Mouse (Mus musculus): ENCODE data around the gene Itga11.
"Not testable (repeated sequence)": the region's sequence is repeated elsewhere in the genome, so short reads cannot be mapped to it uniquely, and the experiment has no call there.

The Itga11 gene

DNA sequence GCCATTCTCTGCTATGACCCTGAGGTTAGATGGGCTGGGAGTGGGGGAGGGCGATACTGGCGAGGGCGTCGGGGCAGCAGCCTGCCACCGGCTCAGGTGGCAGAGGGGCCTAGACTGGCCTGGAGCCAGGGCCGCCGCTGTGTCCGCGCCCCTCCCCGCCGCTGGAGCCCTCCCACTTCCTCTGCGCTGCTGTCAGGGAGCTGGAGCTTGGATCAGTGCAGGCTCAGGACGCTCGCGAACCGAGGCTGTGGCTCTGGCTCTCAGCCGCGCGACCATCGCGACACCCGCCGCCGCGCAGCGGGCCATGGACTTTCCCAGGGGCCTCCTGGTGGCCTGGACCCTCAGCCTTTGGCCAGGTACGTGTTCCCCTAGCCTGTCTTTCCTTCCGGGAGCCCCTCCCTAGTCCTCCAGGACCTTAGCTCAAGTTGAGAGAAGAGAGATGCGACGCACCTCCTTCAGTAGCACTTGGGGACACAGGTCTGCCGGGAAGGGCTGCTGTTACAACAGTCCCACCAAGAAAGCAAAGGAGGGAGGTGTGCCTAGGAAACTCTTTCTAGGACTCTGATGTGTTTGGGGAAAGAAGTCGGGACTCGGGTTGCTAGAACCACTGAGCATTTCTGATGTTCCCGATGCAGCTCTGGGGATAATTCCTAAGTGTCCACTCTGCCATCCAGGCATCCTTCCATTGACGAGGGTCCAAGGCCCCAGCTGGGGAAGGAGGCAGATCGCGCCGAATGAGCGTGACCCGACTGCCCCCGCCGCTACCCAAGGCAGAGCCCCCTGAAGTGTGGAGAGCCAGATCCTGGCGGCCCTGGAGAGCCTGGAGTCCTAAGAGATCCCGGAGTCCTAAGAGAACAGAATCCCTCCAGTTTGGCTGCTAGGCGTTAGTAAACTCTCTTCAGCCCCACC is at the start of gene Itga11:
Itga11 (plus strand) TSS at position 186 of the 909 bp plus-strand sequence.
- DNase-seq (ENCODE audit: low read depth, low spot score) = no peak

- DNase-seq (ENCODE audit: low read depth, low spot score) = peak; percentile 40
Observed at GRCm38 (mm10) chr9:62630631-62631240, 46.9 kb upstream of the Itga11 start.

GRCm38 (mm10) chr9:62632392-62632791 is 45.2 kb upstream of the Itga11 start:
- no peak for DNase-seq (ENCODE audit: low read depth, low spot score)

DNA sequence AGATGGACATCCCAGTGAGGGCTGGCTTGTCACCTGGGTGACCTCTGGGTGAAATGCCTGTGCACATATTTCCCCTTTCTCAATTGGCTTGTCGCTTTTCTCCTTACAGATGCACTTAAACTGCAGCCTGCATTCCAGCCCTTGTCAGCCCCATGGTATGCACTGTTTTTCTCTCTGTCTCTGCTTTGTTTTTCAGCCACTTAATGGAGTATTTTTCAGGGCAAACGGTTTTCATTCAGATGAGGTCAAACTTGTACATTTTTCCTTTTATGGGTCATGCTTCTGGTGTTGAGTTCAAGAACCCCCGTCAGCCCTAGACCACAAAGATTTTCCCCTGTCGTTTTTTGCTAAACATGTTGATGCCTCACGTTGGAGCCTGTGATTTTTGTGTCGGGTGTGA is 39.6 kb upstream of the Itga11 start:
- DNase-seq (ENCODE audit: low read depth, low spot score) = no peak

DNA sequence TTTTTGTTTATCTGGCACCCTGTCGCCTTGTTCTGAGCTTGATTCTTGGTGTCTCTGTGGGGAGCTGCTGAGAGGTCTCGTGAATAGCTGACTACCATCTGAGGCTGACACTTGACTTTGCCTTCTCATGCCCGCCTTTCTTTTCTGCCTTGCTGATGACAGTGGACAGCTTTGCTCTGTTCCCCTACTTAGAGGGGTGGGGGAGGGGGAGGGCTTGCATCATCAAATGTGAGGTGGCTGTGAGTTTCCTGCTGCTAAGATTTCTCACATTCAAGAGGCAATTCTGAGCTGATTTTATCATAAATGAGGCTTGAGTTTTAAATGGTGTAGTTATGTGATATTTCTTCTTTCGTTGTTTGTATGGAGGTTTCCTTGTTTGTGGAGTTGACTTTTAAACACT is 37.9 kb upstream of the Itga11 start:
- no peak for DNase-seq (ENCODE audit: low read depth, low spot score)

DNA sequence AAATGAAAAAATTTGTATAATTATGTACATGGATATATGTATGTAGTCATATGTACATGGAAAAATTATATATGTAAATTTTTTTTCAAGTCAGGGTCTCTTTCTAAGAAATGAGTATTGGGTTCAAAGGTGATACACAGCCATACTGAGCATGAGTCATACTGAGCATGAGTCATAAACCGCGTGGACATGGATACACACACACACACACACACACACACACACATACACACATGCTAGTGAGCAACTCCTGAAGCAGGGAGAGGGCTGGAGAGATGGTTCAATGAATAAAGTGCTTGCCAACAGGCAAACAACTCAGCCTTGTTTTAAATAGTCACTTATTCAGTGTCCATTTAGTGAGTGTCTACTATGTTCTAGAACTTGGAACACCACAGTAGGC is 37.4 kb upstream of the Itga11 start:
- no peak for DNase-seq (ENCODE audit: low read depth, low spot score)

DNA sequence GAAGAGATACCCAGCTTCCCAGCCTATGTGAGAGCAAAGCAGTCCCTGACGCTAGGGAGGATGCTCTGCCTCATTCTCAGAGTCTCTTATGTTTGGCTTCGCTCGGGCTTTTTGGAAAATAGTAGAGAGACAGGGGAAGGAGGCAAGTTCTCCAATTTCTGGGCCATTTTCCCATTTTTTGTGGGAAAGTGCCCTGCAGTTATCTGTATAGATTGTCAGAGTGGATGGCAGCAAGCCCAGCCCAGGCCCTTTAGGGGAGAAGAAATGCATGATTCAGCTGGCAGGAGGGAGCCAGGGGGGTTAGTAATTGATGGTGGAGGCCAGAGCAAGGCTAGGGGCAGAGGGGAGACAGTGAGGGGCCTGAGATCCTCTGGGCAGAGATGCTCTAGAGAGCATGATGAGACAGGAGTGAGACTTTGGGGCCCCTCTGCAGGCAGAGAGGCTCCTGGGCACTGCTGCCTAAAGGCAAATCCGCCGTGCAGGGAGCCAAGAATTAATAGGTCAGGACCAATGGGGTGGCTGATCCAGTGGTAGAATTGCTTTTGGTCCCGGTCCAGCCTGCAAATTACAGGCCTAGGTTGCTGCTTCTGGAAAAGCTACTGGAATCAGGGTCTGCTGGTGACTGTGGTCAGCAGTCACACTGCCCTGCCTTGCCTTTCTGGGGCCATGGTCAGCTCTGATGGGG is 31.8 kb upstream of the Itga11 start:
- no peak for DNase-seq (ENCODE audit: low read depth, low spot score)

DNA sequence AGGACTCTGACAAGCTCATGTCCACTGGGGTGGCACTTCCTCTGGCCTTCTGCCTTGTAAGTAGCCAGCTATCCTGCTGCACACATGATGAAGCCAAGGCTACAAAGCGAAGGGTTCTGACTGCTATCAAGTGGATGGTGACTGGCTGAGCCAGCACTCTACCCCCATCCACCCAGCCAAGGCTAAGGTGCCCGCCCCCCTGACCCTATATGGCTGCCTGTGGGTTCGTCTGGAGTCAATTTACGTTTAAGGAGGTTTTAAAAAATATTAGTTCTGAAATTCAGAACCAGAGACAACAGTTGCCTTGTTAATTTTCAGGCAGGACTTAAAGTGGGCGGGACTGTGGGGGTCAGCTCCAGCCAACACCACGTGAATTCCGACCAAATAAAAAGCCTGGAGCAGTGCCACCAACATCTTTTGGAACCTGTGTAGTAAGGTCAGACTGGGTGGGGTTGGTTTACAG is 30.9 kb upstream of the Itga11 start:
- no peak for DNase-seq (ENCODE audit: low read depth, low spot score)

DNA sequence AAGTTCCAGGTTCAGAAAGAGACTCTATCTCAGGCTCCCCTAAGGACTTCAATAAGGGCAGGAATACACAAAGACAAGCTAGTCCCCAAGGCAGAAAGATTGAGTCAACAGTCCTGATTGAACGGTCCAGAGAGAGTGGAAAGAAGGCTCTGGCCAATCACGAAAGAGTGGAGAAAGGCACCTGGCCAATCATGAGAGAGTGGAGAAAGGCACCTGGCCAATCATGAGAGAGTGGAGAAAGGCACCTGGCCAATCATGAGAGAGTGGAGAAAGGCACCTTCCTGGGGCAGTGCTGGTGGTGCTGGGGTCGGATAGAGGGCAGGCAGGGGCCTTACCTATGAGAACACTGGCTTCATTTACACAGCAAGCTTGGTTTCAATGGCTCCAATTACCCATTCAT is 28.2 kb upstream of the Itga11 start:
- no peak for DNase-seq (ENCODE audit: low read depth, low spot score)

DNA sequence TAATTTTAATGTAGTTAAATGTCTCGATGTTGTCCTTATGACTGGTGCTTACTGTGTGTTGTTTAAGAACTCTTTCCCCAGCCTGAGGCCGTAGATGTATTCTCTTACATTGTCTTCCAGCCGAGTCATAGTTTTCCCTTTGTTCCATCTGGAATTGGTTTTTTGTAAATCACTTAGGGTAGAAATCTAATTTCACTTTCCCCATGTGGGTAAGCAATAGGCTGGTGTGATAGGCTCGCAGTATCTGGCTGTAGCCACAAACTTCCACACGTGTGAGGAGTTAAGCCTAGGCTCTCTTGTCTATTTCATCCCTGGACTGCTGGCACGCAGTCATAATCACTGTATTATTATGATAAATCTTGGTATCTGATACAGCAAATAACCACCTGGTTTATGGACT is 26.9 kb upstream of the Itga11 start:
- DNase-seq (ENCODE audit: low read depth, low spot score) = no peak

- no peak for DNase-seq (ENCODE audit: low read depth, low spot score)
Observed at GRCm38 (mm10) chr9:62654336-62654735, 23.3 kb upstream of the Itga11 start.

DNA sequence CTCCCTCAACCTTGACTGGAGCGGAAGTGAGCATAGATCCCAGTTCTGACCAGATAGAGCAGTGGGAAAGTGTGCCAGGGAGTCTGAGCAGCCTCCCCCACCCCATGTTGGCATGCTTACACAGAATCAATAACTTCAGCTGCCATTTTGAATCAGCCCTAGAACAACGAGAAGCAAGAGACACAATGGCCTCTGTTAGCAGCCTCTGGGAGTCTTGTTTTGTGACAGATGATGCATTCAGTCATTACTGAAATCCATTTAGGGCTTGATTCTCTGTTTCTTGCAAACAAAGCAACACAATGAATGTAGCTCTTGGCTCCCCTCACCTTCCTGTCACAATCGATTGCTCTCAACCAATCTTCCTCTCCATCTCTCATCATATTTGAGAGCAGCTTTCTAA is 19.6 kb upstream of the Itga11 start:
- no peak for DNase-seq (ENCODE audit: low read depth, low spot score)

- no peak for DNase-seq (ENCODE audit: low read depth, low spot score)
Observed at GRCm38 (mm10) chr9:62659026-62659425, 18.6 kb upstream of the Itga11 start.

DNA sequence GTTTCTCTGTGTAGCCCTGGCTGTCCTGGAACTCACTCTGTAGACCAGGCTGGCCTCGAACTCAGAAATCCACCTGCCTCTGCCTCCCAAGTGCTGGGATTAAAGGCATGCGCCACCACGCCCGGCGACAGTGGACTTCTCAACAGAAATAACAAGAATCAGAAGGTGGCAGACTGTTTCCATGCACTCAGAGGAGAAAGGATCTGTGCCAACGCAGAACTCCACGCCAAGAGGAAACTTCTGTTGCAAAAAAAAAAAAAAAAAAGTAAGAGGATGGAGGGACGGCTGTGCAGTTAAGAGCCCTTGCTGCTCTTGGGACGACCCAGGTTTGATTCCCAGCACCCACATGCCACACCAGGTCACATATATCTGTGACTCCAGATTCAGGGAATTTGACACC is 16.7 kb upstream of the Itga11 start:
- not testable (repeated sequence) for DNase-seq (ENCODE audit: low read depth, low spot score)

DNA sequence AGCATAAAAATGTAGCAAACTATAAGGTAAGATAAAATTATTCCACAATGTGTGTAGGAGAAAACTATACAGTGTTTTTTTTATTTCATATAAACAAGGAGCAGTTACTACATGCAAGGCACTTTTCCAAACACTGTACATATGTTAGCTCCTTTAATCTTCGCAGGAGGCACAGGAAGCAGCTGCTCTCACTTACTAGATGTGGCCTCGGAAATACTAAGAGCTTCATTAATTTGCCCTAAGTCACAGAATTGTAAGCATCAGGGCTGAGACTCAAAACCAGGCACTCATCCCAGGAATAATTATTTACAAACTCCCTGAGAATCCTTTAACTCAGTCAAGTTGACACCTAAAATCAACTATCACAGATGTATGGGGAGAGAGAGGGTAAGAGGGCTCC is 14.2 kb upstream of the Itga11 start:
- no peak for DNase-seq (ENCODE audit: low read depth, low spot score)

GRCm38 (mm10) chr9:62664115-62664725 is 13.4 kb upstream of the Itga11 start:
- no peak for DNase-seq (ENCODE audit: low read depth, low spot score)

DNA sequence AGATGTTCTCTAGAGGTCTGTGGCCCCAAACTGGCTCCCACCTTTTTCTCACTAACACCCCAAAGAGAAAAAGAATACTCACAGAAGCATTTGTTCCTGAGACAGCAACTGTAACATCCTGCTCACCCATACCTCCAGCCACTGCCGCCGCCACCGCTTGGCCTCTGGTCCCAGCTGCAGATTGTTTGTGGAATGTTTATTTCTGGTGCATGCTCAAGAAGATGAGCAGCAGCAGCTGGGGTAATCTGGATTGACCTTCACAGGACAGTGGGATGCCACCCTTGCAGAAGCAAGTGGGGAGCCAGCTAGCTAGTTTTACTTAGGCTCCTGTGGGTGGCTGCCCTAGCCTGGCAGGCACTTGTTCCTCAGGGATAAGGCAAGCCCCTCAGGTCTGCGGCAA is 11.7 kb upstream of the Itga11 start:
- DNase-seq (ENCODE audit: low read depth, low spot score) = no peak

DNA sequence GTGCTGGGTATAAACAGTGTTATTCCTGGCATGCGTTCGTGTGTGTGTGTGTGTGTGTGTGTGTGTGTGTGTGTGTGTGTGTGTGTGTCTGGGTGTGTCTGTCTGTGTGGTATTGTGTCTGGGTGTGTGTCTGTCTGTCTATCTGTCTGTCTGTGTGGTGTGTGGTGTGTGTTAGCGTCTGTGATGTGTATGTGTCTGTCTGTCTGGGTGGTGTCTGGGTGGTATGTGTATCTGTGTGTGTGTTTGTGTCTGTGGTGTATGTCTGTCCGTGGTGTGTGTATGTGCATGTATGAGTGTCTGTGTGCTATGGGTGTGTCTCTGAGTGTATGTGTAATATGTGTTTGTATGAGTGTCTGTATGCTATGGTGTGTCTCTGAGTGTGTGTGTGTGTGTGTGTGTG is 9.1 kb upstream of the Itga11 start:
- no peak for DNase-seq (ENCODE audit: low read depth, low spot score)

- DNase-seq (ENCODE audit: low read depth, low spot score) = no peak
Observed at GRCm38 (mm10) chr9:62673241-62673640, 4.4 kb upstream of the Itga11 start.

DNA sequence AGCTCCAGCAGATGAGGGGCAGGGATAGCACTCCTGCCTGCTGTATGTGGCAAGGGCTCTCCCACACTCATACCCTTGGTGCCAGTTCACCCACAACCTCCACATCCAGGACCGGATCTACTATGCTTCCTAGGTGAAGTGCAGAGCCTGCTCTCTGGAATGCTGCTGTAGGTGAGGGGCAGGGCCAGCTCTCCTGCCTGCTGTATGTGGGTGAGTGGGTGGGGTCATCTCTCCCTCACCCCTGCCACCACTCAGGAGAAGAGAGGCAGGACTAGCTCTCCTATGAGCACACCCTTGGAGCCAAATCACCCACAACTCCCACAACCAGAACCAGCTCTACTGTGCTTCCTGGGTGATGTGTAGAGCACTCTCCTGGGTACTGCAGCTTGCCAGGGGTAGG is 2.5 kb upstream of the Itga11 start:
- no peak for DNase-seq (ENCODE audit: low read depth, low spot score)

- no peak for DNase-seq (ENCODE audit: low read depth, low spot score)
Observed at GRCm38 (mm10) chr9:62678550-62679155, 1.0 kb downstream of the Itga11 start.

GRCm38 (mm10) chr9:62679398-62679797 is 1.8 kb downstream of the Itga11 start:
- DNase-seq (ENCODE audit: low read depth, low spot score) = no peak

Measured in brain, embryonic 18.5 days (tissue).